Mouse (Mus musculus): ENCODE measurements at regions not wholly inside any gene's neighbourhood (a gene's known extent, or its start where the extent isn't known, plus 50 kb on each side); places are given as distances from the start of the nearest gene placed in this dataset.

DNA sequence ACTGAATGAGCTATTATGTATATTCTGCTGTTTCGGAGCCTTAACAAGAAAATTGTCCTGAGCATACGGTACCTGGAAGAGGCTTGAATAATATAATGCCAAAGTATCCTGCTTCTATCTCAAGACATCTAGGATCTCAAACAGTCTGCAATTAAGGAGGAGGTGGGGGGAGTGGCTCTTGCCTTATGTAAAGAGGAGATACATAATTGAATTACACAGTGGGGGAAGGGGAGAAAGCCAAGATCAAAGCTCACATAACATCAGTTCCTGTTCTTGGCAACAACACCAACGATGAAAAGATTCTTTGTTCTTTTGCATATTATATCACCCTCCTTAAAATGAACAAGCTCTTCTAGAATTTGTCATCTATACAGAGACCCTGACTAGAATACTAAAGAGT, 512.4 kb upstream of the Zeb2 start:
- TF ChIP-seq ZC3H11A (IDR thresholded peaks at IDR 0.05; ENCODE audit: borderline replicate concordance, low read depth, low read length): no peak
- no peak for TF ChIP-seq HCFC1 (IDR thresholded peaks at IDR 0.05; ENCODE audit: borderline replicate concordance, insufficient read depth, low read length)
- TF ChIP-seq MAFK (IDR thresholded peaks at IDR 0.05; ENCODE audit: insufficient read depth, low read depth, low read length): no peak
- no peak for TF ChIP-seq CHD2 (IDR thresholded peaks at IDR 0.05; ENCODE audit: low read depth, low read length)

Data from ES-E14 (cell line).